Mouse (Mus musculus): ENCODE results near the gene Ncf4.
A peak's percentile ranks its signal among the peaks of the same experiment; 100 is the strongest.
"Not testable (repeated sequence)": the region's sequence is repeated elsewhere in the genome, so short reads cannot be mapped to it uniquely, and the experiment has no call there.

Ncf4 gene

DNA sequence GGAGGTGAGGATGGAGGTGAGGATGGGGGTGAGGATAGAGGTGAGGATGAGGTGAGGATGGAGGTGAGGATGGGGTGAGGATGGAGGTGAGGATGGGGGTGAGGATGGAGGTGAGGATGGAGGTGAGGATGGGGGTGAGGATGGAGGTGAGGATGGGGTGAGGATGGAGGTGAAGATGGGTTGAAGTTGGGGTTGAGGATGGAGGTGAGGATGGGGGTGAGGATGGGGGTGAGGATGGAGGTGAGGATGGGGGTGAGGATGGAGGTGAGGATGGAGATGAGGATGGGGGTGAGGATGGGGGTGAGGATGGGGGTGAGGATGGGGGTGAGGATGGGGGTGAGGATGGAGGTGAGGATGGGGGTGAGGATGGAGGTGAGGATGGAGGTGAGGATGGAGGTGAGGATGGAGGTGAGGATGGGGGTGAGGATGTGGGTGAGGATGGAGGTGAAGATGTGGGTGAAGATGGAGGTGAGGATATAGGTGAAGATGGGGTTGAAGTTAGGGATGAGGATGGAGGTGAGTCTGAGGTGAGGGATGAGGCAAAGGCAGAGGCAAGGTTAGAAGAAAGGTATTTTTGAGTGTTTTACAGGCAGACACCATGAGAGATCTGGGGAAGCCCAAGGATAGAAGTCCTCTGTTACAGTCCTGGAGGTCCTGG, 12.1 kb downstream of the Ncf4 start:
- DNase-seq: not testable (repeated sequence)

DNA sequence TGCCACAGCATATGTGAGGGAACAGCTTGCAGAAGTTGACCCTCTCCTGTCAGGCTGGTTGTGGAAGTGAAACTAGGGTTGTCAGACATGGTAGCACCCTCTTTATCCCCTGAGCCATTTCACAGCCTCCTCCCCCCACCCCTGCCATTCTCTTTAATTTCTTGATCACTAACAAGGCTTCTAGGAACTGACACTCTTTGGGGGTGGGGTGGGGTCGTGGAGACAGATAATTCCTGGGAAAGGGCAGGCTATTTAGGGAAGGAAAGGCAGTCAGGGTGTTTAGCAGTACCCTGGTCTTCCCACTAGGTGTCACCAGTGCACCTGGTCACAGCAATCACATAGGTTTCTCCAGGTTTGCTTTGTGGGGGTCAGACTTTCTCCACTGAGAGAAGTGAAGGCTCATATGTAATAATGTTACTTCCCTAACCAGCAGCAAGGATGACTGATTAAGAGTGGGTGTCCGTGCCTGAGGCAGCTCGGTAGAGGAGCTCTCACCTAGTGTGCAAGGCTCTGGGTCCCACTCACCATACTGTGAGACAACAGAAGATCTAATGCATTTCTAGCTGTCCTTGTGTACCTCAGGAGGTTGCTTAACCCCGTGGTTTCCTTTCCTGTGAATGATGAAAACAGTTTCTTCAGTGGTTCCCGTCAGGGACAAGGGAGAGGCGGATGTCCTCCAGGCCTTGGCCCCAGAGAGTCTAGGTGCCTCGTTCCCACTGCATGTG, 12.9 kb downstream of the Ncf4 start:
- DNase-seq: peak; percentile 49 to 67

DNA sequence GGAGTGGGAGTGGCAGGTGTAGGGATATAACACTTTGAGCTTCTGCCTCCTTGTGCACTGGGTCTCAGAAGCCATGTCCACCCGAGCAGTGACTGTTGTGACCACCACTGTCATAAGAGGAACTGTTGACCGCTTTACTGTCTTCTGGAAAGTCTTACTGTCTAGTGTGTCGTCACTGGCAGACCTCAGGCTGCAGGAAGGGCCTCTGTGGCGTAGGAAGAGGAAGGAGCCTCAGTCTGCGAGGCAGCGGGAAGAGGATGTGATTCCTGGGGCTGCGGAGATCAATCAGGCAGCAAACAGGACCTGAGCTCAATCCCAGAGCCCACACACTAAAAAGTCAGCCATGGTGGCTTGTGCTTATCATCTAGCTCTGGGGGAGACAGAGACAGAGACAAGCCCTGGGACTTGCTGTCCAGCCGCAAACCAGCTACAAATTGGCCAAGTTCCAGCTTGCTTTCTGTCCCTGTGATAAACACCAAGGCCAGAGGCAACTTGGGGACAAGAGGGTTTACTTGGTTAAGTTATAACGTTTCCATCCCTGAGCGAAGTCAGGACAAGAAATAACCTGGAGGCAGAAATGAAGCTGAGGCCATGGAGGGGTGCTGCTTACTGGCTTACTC, 13.8 kb downstream of the Ncf4 start:
- DNase-seq: no peak

DNA sequence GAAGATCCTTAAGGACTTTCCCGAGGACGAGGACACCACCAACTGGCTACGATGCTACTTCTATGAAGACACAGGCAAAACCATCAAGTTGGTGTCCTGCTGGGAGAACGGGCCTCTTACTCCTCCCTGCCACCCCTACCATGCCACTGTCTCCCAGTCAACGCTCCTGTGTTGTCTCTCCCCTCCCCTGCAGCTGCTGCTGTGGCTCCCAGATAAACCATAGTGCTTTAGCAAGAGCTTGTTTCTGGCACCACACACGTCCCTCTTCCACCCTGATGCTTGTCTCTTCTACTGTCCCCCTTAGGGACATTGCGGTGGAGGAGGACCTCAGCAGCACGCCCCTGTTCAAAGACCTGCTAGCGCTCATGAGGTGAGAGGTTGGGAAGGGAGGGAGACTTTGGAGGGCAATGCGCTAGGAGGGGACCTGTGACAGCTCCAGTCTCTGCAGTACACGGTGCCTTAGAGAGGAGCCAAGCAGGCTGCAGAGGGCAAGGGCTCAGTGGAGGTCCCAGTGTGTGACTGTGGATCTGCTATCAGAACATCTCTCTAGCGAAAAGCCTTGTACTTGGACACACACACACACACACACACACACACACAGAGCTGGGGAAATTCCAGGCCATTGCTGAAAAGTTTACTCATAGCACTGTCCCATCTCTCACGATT, 16.2 kb downstream of the Ncf4 start:
- DNase-seq: no peak

DNA sequence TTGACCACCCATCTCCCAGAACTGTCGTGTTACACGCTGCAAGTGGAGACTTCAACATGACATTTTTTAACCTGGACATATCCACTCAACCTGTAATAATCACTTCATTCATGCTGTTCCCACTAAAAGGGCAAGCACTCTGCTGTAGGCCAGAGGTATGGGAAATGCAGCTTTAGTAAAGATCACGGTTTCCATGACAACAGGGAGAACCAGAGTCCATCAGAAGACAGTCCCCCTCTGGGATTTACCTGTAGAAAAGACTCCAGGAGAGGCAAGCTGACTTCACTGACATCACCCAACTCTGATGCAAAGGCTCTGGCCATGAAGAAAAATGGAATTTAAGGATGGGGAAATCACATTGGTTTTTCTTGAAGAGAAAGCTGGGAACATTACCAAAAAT, 18.7 kb downstream of the Ncf4 start:
- DNase-seq: no peak

DNA sequence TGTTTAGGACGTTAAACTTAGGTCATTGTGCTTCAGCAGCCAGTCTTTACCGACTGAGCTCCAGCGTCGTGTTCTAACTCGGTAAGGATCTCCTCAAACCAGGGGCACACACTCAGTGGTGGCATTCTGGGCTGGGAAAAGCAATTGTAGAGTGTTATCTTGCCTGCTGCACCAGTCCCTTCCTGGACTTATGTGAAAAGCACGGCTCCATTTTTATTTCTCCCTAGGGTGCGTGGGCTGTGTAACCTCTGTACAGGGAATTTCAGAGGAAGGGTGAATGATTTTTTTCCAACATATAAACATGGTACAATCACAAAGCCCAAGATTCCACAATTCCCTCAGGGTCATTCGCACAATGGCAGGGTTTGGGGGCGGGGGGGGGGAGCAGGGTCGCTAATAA, 22.8 kb downstream of the Ncf4 start:
- DNase-seq: no peak

DNA sequence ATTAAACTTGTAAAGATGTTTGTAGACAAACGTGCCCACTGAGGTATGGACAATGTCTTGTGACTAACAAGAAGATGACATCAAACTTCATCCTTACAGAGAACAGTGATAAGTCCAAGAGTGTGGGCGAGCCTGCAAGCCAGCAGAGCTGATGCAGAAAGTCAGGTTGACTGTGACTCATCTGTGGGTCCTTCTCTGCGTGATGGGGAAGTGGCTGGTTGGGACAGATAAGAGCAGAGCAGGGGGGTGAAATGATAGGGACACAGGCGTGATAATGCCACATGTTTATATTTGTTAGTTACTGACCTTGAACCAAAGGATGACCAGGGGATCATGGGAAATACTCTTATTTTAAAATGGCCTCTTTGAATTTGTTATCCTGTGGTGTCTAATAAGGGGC, 23.3 kb downstream of the Ncf4 start:
- DNase-seq: no peak

DNA sequence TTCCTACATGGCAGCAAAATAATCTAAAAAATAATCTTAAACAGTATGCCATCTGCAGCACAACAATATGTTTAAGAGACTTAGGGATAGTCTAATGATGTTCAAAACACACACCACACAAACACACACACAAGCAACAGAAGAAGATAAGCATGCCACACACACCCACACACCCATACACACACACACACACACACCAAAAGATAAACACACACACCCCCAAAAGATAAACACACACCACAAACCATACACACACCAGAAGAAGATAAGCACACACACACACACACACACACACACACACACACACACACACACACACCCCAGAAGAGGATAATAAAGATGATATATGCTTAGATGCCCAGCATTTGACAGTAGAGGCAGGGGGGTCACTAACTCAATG, 26.6 kb downstream of the Ncf4 start:
- DNase-seq: no peak

DNA sequence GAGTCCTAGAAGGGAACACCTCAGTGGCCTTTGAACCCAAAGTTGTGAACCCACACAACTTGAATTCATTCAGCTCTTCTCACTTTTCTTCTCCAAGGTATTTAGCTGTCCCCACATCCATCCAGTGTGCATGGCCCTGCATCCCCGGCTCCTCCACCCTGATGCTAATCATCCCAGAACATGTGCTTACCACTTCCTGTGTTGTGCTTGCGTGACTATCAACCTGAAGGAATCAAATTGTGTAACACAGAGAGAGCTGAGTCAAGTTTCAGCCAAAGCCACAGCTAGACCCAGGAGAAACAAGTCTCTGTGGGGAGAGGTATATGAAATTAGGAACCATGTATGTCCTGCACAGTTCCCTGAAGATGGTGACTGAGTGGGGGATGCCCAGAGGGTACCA, 33.7 kb downstream of the Ncf4 start:
- DNase-seq: no peak

DNA sequence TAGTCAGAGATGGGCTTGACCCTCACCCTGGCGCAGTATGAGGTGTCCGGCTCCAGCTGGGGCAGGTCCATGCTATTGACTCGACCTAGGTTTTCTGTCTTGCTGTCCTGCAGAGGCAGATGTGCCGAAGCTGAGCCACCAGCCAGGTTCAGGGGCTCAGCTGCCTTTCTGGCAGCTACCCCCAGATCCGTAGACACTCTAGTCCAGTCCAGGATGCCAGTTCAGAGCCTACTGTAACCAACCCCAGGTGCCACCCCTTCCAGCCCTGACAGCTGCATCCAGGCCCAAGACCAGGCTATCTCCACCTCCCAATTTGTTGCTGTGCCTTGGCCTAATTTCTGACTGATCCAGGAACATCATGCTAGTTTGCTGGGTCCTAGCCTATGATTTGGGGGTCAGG, 43.3 kb downstream of the Ncf4 start:
- no peak for DNase-seq

DNA sequence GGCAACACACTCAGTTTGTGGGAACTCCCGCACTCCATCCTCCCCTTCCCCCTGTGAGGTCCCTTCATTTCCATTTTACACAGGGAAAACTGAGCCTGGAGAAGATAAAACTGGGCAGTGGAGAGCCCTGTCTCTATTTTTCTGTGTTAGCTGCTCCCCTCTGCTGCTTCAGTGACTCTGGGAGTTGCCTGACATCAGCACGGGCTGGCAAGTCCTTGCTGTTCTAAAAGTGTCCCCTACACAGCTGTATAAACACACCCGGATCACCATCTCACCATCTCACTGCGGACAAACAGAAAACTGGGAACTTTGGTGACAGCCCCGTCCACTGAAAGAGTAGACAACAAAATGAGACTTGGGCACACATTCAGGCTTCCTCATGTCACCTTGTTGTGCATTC, 45.2 kb downstream of the Ncf4 start:
- DNase-seq: not testable (repeated sequence)

DNA sequence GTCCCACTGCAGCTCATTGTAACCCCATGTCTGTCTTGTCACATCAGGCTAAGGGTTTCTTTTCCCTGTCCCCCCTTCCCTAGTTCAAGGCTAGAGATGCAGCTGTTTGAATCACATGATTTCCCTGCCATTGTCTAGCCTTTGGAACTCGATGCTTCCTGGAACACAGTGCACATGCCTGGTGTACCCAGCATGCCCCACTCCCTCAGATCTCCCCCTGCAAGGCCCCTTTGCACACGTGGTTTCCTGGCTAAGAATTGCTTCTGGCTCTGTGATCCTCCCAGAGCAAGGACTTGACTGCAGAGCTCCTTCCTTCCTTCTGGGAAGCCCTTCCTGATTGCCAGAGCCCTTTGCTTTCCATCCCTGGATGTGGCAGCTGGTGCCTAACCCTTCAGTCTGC, 48.6 kb downstream of the Ncf4 start:
- DNase-seq: not testable (repeated sequence)

DNA sequence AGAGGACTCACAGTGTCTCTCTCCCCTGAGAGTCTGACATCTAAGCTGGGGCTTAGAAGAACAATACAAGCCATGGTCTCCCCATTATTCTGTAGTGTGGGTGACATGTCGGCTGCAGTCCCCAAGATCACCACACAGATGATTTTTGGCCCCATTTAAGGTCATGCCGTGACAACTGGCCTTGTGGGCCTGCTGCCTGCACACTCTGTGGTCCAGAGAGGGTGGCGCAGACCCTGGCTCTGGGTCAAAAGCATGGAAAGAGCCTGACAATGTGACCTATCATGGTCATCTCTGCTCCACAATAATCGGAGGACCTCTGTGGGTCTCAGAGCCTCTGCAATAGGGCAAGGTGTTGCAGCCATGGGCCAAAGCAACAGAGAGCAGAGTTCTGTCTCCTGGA, 49.1 kb downstream of the Ncf4 start:
- DNase-seq: no peak

DNA sequence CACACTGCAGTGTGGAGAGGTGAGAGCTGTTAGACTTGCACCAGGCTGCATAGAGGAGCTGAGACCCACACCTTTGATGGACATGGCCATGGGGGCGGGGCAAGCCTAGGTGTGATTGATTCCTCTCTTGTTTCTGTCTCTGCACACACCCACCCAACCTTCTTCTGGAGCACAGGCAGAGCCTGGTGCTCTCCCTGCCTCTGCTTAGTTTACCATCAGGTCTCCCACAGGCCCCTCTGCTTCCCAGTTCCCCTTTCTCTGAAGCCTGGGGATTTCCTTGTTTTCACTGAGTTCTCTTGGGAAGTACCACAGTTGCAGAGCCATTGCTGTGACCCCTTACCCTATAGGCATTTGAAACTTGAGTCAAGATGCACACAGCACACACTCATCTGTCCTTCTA, 54.0 kb downstream of the Ncf4 start:
- no peak for DNase-seq

DNA sequence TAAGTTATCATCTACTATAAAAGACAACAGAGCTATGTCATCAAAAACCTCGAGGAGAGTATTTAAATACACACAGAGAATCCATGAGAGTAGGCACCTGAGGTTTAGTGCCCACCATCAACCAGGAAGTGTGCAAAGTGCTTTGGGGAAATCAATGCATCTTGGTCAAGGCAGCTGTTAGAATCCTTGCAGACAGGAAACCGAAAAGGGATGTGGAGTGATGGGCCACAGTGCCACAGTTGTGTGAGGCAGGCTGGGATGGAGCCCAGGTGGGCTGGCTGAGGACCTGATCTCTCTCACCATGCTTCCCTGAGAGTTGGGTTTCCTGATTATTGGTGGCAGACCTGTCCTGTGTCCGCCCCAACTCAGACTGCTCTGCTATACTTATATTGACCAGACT, 55.0 kb downstream of the Ncf4 start:
- no peak for DNase-seq

DNA sequence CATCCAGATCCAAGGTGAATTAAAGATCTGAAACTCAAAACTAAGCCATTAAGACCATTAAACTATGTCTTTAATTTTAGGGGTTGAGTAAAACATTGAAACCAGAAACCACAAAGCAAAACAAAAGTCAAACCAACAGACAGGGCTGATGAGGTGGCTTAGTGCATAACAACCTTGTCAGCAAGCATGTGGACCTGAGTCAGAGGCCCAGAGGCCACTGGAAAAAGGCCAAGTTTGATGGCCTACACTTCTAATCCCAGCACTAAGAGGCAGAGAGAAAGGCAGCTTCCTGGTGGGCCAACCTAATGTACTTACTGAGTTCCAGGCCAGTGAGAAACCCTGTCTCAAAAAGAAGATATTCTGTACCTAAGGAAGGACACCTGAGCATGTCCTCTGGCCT, 56.2 kb downstream of the Ncf4 start:
- DNase-seq: no peak

DNA sequence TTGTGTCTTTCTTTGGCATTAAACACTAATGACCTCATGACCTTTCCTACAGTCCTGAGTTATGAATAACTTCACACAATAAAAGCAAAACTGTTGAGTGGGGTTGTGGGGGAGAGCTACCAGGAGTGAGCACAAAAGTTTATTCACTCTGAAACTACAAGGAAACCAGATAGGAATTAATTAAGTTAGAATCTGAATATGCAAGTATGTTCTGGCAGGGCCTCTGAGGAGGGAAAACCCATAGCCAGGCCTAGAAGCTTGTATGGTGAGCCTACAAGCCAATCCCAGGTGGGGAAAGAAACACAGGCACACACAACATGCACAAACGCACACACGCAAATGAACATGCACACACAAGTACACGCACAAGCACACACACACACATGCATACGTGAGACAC, 58.1 kb downstream of the Ncf4 start:
- no peak for DNase-seq

DNA sequence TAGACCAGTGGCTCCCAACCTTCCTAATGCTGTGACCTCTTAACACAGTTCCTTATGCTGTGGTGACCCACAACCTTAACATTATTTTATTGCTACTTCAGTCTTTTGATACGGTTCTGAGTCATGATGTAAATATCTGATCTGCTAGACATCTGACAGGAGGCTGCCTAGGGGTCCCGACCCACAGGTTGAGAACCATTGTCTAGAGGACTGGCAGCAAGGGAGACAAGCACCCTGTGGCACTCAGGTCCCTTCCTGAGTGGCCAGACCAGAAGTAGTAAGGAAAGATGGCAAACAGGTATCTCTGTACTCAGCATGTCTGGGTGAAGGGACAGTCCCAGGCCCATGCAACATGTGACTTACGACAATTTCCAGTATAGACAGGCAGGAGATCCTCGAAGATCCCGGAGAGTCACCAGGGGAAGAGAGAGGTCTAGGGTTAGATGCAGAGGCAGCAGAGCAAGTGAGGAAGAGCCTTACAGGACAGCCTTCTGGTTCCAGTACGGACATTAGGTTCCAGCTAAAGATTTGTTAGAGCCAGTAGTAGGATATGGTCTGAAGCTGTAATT, 59.1 kb downstream of the Ncf4 start:
- DNase-seq: no peak

DNA sequence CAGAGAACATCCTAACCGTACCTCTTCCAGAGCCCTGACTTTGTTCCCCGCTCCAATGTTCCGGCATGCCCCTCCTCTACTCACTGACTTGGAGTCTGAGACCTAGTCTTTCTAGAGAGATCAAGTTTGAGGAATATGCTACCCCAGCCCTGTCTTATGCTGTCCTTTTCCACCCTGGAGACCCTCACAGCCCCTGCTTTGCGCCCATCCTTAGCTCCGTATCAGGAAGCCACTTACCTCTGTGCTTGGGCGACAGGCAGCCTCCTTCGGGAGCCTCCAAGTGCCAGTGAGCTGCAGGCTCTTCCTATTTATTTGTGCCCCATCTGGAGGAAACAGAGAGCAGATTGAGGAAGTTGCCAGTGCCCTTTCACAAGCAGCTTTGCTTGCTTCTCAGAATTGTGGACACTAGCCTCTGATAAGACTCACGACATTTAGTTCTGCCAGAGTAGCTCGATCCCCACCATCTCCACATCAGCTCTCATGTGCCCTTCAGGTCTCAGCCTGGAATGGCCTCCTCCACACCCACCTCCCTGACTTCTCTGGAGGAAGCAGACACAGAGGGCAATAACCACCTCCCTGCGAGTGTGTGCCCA, 60.8 kb downstream of the Ncf4 start, which contains the start of gene Csf2rb2:
Gene Csf2rb2 (minus strand): TSS at position 381 of the 593 bp plus-strand sequence.
- DNase-seq: no peak

DNA sequence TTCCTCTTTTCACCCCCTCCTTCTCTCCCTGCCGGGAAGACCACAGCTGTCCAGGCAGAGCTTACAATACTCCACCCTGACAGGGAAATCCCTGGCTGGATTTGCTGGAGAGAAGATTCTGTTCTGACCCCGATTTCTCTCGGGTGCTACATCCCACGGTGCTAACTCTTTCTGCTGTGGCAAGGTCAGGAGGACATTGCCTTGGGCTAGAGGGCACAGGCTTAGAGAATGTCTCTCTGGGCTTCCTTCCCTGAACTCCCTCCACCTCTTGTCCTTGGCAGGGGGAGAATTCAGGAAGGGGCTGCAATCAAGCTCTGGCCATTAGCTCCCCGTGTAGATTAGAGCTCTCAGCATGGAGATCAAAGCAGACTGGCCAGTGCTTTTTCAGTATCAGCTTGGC, 65.3 kb downstream of the Ncf4 start:
- no peak for DNase-seq

DNA sequence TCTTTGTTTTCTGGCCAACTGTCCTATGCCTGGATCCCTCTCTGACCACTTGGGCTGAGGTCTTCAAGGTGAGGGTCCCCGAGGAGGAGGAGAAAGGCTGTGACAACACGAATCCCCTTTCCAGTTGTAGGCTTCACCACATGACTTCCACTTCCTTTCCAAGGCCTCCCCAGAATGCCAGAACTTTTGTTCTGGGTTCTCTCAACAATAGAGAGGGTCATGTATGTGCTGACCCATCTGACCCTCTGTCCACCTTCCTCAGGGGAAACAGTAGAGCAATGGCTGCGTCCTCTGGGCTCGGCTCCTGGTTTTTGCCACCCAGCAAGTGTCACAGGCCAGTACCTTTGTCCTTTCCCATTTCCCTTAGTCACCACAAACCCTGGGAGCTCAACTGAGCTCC, 66.4 kb downstream of the Ncf4 start:
- no peak for DNase-seq
